Mouse (Mus musculus): ENCODE data around the gene Actbl2. TPM values are rescaled to one million over a fixed set of nuclear protein-coding genes. Genes with fewer than 3 reads are reported as not detected.
A peak's percentile ranks its signal among the peaks of the same experiment; 100 is the strongest.

Actbl2 gene
- not detected for total RNA-seq (2021)

DNA sequence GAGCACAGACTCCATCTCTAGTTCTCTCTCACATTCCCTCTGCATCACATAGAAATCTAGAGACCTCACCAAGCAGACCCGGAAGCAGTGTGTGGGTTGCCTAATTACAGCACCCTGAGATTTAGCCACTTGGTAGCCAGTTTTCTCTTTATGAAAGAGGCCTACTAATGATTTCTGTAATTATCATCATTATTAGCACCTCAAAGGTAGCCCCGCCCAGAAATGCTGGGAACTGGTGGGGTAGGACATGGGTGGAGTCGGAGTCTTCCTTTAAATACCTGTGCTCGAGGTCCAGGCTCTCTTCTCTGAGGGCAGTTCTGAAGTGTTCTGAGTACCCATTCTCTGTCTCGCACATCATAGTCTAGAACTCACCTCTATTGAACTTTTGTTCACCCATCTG is at the start of gene Actbl2:
Gene Actbl2, plus strand, starts transcription at position 301 of the 400 bp plus-strand sequence.
- DNase-seq, result no peak

DNA sequence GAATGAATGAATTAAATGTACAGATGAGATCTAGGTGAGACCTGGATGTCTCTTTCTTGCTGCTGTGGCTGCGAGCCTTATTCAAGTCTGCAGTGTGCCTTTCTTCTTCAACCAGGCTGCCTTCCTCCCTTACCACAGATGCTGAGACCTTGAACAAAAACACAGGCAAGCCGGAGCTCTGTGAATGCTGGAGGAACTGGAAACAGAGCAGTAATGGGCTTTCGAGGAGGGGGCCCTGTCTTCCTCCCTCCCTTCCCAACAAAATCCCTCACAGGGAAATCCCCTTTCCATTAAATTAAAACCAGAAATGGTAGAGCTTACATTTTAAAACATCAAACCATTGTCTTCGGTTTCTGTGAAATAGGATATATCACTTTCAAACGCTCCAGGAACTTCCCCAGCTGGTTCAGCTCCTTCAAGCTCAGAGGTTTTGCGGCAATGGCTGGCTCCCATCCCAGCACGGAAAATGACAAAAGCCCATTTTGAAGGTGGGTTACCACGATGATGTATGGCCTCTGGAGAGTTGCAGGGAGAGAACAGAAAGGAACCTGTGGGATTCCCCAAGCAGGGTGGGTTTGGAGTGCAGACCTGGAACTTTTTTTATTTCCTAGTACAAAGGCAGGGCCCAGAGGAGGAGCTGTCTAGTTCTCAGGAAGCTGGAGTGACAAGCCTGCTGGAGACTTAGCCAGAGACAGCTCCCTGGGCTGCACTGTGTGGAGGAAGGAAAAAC is 44.0 kb upstream of the Actbl2 start:
- peak; percentile 40 for DNase-seq

DNA sequence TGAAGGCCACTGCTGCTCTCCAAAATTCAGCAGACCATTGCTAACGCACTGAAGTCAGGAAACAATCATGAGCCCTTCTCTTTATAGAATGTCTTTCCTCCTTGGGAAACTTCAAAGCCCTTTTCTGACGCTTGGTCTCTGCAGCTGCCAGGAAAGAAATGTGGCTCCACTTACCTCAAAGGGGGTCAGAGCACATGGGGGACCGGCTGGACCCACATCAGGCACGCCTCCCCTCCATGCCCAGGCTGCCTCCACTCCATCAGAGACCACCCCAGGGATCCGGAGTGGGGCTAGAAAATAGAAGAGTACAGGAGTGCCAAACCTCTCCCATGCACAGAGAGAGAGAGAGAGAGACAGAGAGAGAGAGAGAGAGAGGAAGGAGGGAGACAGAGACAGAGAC is 26.0 kb upstream of the Actbl2 start:
- DNase-seq, result no peak

DNA sequence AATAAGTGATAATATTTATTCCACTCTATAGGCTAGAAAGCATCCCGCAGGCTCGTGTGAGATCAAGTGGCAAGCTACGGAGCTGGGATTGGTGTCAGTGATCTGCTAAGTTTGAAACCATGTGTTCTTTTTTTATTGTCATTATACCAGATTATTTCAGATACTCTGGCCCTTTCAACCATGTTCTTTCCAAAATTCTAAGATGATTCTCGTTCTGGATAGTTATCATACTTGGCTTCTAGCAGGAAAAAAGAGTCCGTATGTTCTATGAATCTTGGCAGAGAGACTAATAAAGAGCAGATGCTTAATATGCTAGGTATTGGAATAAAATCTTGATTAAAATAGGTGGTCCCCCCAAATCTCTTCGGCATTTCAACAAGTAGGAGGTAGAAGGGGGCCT is 25.3 kb upstream of the Actbl2 start:
- no peak for DNase-seq

DNA sequence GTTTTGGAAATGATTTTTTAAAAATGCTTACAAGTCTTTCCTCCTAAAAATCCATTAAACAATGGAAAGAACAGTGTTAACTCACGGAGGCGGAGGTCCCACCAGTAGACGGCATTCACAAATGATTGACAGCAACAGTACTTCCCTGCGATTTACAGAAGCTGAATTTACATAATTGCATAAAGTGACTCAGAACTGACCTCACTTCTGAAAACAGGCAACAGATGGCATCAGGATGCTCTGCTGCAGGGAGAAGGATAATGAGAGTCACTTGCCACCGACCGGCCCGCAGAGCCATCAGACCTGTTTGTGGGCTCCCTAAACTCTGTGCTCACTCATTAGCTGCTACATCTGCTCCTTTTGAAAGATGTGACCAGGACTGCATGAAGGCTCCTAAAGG is 22.4 kb upstream of the Actbl2 start:
- DNase-seq, result no peak

DNA sequence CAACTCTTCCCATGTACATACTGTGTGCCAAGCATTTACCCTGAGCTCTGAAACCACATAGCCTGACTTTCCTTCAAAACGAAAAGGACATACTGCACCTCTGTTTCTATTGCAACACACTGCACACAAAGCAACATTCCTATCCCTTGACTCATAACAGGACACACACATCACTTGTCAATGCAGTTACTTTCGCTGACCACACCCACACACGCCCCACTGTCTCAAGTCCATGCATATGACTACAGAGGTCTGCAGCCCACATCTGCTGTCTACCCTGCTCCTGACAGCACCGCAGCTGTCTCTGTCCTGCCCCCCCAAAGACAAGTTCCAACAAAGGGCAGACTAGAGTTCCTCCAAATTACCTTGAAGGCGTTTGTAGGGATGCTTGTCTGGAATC is 21.5 kb upstream of the Actbl2 start:
- no peak for DNase-seq

DNA sequence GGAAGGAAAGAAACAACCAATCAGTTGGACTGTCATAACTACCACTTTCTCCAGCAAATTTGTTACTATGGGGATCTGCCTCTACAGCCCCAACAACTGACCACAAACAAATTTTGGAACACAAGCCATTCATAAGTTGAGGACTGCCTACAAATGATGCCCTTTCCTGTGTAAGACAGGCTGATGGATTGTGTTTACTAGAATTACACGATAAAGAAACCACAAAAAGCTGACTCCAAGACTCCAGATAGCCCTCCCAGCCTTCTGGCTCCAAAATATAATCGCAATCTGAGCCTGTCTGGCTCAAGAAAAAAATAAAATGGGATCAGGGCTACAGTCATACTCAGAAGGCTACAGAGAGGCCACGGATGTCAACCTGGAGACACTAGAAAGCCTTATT is 20.2 kb upstream of the Actbl2 start:
- no peak for DNase-seq

DNA sequence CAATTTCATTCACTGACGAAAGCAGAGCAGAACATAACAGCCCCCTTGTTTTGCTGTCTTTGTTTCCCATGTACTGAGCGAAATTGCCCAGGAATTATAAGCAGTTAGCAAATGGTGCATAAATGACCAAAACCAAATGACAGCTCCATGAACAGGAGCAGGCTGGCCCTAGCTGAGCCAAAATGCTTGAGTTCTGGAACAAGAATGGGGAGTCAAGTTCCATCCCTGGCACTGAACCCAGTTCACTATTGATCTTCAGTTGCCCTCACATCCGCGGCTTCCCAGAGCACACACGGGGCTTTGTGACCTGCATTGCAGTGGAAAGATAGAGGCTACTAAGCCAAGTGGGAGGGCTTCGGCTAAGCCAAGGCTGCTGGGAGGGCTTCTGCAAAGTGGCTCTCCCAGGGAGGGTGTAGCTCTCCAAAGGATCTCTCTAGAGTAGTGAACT is 19.1 kb upstream of the Actbl2 start:
- DNase-seq, result peak; percentile 27

DNA sequence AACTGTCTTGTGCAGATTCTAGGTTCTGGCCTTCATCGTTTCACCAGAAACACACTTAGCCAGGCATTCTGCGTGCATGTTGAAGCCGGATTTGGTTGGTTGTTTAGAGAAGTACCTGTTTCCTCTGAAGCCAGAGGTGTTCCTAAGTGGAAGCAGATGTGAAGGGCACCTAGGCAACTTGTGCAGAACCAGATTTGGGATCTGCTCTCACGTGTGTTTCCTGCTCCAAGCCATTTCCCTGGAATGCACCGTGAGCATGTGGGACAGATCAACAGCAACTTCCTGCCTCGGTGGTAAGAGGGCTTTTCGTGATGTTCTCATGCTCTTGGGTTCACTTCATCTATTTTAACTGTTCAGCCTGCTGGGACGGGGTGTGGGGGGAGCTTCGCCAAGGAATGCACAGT is 18.4 kb upstream of the Actbl2 start:
- DNase-seq, result no peak

DNA sequence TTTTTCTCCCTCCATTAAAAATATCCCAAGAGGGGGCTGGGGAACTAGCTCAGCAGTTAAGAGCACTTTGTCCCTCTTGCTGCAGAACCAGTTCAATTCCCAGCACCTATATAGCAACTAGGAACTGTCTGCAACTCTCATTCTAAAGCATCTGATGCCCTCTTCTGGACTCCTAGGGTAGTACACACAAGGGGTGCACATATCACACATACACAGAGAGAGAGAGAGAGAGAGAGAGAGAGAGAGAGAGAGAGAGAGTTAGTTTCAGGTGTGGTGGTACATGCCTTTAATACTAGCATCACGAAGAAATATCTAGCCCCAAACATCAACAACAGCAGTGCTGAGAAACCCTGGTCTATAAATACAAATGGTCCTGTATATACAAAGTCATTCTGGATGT is 17.5 kb upstream of the Actbl2 start:
- no peak for DNase-seq

DNA sequence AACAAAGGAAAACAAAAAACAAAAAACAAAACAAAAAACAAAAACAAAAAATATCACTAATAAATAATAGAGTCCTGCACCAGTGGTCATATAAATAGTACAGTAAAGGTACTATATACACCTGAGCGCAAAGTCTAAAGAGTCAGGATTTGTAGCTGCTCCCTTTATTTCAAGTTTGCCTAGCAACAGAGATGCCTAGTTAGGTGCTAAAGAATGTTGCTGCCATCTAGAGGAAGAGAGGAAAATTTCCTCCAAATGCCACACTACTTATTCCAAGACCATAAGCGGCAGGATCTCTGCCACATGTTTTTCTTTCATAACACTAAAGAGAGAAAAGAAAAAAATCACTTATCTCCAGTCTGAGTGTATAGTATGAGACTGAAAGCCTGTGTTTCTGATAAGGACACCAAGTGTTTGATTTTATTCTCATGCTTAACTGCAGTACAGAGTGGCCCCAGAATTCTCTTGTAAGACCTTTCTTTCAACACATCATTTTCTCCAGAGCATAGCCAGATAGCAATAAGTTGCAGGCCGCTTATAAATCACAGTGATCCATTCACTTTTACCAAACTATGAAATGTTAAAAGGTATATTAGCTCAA is 16.8 kb upstream of the Actbl2 start:
- DNase-seq, result no peak

DNA sequence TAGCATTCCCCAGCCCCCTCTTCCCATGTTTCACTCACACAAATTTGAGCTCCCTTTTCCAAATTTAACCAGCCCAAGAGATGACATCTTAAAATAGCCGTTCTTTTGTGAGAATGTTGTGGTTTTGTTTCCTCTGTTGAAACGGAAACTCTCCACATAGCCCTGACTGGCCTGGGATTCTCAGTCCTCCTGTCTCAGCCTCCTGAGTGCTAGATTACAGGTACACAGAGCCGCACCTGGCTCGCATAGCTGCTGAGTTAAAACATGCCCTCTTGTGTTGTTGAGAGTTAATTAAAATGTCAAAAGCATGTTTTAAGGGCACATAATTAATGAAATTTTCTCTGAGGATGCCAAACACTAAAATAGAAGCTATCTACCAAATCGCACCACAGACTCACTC is 3.7 kb upstream of the Actbl2 start:
- DNase-seq, result no peak

DNA sequence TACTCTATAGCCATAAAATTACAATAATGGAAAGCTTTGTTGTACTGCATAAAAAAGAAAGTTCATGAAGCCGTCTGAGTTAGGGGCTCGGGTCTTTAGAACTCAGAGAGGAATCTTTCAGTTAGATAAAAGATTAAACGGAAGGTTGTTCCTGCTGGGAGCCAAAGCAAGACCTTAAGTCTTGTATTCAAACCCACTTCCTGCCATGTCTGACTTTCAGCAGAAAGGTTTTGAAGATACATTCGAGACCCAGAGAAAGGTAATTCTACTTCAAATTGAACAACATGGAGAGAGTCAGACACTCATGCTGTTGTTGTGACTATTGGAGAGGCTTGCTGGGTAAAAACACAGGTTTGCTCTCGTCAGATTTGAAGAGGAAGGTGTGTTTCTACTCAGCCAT is 3.0 kb upstream of the Actbl2 start:
- no peak for DNase-seq

DNA sequence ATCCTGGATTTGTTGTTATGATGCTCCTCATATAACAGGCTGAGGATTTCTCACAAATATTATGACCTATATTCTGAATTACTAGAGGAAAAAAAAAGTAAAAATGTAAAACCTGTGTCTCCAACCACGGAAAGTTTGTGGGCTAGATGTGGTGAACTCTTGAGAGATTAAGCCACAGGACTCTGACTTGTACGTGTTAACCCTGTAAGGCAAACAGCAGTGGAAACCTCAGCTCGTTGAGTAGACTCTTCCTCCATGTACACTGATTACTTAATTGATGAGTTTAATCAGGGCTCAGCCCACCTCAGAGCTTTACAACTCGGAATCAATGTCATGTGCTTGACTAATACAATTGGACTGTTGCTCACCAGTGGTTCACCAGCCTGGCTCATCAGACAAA is 3.2 kb downstream of the Actbl2 start:
- no peak for DNase-seq

DNA sequence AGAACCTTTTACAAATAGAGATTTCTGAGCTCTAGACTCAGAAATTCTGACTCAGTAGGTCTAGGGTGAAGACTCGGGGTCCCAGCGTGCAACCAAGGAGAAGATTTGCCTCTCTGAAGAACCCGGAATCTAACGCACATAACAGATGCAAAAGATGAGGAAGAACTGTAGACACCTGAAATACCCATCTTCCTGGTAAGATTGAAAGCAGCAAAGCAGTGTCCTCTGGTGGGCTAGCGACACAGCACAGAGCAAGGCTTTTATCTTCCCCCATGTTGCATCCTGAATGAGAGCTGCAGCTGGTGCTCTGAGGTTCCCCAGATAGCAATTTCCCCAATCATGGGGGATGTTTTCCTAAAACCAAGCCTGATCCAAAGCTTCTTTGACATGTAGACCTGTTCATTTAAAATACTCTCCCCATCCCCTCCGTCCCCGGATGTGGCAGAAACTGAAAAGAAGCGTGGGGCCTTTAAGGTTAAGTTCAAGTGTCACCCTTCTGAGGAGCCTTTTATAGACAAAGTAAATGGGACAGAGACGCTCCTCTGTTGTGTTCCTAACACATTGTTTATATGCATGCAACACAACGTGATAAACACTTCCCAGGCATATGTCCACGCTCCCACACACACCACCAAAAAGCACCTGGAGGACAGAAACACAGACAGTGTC is 3.7 kb downstream of the Actbl2 start:
- no peak for DNase-seq

DNA sequence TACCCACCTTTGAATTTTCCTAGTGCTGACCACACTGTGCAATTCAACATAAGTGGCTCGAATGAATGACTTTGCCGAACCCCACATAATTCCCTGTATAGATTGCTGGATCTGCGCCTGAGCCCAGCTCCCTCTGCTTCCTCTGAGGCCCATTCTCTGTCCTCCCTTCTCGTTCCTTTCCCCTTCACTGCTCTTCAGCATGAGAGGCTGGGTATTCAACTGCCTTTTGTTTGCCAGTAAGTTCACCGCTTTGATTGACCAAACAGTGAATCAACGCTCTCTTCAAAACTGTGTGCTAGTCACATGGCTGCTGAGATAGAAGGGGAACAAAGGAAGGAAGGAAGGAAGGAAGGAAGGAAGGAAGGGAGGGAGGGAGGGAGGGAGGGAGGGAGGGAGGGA is 4.3 kb downstream of the Actbl2 start:
- no peak for DNase-seq

DNA sequence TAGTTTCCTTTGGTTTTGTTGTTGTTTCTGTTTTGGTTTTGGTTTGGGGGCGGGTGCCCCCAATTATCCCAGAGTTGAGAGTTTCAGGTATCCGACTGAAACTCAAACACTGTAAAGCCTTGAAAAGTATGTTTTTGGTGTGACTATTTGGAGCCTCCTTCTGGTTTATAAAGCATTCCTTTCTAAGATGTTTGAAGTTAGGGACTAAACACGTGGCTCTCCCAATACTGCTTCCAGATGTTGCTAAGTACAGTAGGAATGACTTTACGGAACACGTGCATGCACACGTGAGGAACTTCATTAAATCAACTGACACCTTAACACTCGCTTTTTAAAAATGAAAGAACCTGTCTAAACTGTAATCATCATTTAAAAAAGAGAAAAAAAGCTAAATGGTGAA is 4.9 kb downstream of the Actbl2 start:
- no peak for DNase-seq

DNA sequence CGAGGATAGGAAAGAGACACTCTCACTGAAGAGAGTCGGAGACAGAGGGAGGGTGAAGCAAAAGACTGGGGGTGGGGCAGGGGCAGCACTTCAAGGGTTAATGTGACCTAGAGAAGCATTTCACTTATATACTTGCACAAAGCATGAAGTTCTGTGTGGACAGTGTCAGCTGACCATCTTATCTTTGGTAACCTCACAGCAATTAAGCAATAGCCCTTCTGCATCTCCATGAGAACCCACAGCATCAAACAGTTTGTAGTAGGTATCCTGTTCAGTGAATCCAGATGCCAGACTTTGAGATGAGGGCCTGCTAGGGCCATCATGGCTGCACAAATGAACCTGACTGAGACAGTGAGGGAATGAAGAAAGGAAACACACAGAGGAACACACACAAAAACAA is 8.4 kb downstream of the Actbl2 start:
- no peak for DNase-seq

DNA sequence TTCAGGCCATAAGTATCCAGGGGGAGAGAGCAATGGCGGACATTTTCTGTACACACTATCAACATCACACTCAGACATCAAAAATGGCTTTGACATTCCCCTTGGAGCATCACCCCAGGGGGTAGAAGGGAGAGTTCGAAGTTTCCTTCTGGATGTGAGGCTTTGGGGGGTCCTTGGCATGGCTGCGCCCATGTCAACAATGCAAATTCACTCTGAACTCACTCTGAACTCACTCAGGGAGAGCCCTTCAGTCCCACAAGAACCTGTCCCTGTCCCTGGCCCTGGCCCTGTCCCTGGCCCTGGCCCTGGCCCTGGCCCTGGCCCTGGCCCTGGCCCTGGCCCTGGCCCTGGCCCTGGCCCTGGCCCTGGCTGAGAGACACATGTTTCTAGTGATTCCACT is 8.9 kb downstream of the Actbl2 start:
- DNase-seq, result no peak

DNA sequence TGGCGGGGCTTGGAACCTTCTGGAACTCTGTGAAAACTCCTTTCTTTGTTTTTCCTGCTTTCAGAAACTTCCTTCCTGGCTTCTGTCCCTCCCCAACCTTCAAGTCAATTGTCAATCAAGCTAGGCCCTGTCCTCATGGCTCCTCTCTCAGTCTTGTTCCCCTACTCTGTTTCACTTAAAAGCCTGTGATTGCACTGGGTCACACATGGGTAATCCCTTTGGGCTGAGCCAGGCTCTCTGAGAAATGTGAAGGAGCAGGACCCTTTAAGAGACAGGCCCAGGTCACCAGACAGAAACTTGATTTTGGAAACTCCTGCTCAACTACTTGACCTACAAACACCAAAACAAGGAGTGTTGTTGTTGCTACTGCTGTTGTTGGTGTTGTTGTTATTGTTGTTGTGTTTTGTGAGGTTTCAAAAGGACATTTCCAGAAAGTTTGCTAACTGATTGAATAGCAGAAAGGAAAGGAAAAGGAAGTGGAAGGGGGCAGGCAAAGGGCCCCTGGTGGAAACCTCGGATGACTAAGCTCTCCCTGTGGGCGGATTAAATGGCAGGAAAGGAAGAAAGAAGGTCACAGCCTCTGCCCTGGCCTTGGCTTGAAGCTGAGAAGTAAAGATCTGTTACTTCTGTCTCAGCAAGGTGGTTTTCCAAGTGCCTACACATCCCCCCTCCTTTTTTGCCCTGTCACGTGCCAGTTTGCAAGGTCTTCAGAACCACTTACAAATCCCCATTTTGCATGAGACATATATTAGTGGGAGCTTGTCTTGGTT is 10.6 kb downstream of the Actbl2 start:
- DNase-seq, result no peak

DNA sequence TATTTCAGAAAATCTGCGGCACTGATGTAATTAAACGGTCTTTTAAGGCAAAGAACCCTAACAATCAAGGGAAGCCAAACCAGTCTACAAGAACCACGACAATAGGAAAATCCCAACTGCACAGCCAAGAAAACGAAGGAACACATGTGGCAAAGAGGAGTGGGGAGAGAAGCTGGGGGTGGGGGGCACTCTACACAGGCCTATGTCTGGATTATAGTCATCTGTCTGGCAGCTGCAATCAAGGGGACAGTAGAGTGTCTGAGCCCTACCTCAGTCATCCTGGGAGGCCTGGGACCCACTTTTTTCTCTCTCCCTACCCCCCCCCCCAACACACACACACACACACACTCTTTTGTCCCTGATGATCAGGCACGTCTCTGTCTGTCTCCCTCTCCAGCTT is 12.0 kb downstream of the Actbl2 start:
- no peak for DNase-seq

DNA sequence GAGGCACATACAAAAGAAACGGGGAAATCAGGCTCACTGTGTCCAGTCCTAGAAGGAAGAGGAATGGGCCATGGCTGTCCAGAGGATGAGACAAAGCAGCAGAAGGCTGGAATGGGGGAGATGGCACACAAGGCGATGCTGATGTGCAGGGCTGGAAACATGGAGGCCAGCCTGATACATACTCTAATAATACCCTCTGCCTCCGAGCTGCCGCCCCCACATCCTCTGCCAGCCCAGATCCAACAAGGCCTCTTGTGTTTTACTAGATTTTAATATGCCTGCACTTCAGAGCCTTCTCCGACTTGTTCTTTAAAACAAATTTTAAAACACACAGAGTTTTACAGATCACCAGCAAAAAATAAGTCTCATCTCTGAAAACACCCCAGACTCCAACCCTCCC is 14.2 kb downstream of the Actbl2 start:
- DNase-seq, result no peak

DNA sequence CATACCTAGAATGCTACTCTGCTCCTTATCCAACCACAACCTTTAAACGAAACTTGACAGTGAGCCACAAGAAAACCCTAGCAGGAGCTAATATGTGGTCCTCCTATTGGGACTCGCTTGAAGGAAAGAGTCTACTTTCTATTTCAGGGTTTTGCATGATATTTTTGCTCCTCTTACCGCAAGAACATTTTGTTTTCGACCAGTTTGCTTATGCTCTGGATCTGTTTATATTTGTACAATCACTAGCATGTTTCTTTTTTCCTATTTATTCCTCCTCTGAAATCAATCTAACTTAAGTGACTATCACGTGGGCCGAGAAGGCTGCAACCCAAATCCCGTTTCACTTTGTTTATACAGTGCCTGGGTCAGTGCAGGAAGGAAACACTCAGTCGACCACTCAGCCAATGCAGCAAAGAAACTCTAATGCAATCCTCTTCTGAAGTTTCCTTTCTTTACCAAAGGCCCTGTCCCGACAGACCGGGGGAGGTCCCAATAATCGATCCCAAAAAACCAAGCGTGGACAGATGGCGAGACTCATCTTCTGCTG is 15.0 kb downstream of the Actbl2 start:
- no peak for DNase-seq
